Mouse (Mus musculus) lung, postnatal 36 days (tissue): ENCODE results near the gene Enox2.

Experiments
- DNase-seq: peaks from one replicate; pipeline ENCODE4 v3.0.0; 2022; ENCODE audit warnings: mixed read lengths

Gene Enox2

GRCm38 (mm10) chrX:48985653-48986052 is 302.4 kb downstream of the Enox2 start:
- no peak for DNase-seq

DNA sequence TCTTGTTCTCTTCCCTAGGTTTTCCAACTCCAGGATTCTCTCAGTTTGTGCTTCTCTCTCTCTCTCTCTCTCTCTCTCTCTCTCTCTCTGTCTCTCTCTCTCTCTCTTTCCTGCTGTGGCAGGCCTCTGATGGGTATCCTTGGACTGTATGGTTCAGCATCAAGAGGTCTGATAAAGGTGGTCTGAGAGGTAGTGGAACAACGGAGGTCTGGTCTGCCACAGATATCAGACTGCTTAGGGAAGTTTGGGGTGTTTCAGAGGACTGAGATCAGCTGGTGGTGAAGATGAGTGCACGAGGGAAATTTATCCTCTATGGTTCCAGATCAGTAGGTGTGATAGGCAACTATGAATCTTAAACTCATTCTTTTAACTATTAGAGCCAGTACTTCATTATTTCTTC is 303.6 kb downstream of the Enox2 start:
- DNase-seq: no peak
